8 mouse cellular contexts compared by ENCODE assay signal in genomic region chr3:127895792-127896541, GRCm38 (mm10). TPM values are rescaled to one million over a fixed set of nuclear protein-coding genes. Genes with fewer than 3 reads are reported as not detected.
A peak's percentile ranks its signal among the peaks of the same experiment; 100 is the strongest.
DNase-seq lines count a peak whose midpoint lies in the region; ATAC-seq lines count a peak whose summit lies in the region.

Gene Fam241a (minus strand): TSS chr3:127896324.

- intact Hi-C loops in left cerebral cortex, postnatal 10 days (cut with DNase I) = loop anchor here (5.0 kb wide), 1 partner anchor 34 kb away; no protein-coding TSS in a partner anchor

- DNase-seq in adipocyte (ENCODE audit: low spot score) = peak; percentile 88
- peak; percentile 72 to 77 for DNase-seq in gastrocnemius, adult 8-10 months (ENCODE audit: low spot score in 2 of 2)
- DNase-seq in induced T-regulatory cell, adult 2 months (ENCODE audit: low read depth) = peak; percentile 93
- peak; percentile 49 to 88 for DNase-seq in left cerebral cortex, postnatal 10 days (ENCODE audit: extremely low spot score in 1 of 2, low spot score in 2 of 2)
- DNase-seq in right cerebral cortex, postnatal 10 days (ENCODE audit: low spot score in 2 of 2) = peak; percentile 80 to 81
- peak; percentile 85 for DNase-seq in urinary bladder, postnatal 14 days (ENCODE audit: low spot score)

- ATAC-seq in common myeloid progenitor, adult 5-6 weeks (replicated peaks; ENCODE audit: low read depth, poor library complexity, severe bottlenecking) = peak; percentile 76
- peak; percentile 65 for ATAC-seq in megakaryocyte progenitor cell, adult 5-6 weeks (replicated peaks; ENCODE audit: poor library complexity)

RNA-seq across cellular contexts. Expression of gene Fam241a, which starts in this region (rescaled TPM):
- 20.1 and 22.3 TPM in 2 replicates for total RNA-seq in common myeloid progenitor, adult 5-6 weeks (2017)
- 1 to 10 TPM; 2.4 to 3.7 (median 3.1) TPM for total RNA-seq in gastrocnemius, adult 8-10 months (2022)
- 1 to 10 TPM; 7.1 to 7.8 TPM for total RNA-seq in left cerebral cortex, postnatal 10 days (2021)
- 34.4 and 38.7 TPM in 2 replicates for total RNA-seq in megakaryocyte progenitor cell, adult 5-6 weeks (2015)
- 21.0 and 27.7 TPM in 2 replicates for total RNA-seq in megakaryocyte progenitor cell, adult 5-6 weeks (2017)

Comparison
In these comparisons a context has a peak if more than half of its experiments do, and no peak if none do; other contexts are left out.
1. Peak in every context shown above with its lines: DNase-seq and ATAC-seq.